Mouse (Mus musculus): ENCODE data around the gene Mgat5.

Mgat5 gene

GRCm38 (mm10) chr1:127344913-127345312 lies 140.1 kb downstream of the Mgat5 start:
- peak; percentile 24 for DNase-seq (ENCODE audit: low read depth)

DNA sequence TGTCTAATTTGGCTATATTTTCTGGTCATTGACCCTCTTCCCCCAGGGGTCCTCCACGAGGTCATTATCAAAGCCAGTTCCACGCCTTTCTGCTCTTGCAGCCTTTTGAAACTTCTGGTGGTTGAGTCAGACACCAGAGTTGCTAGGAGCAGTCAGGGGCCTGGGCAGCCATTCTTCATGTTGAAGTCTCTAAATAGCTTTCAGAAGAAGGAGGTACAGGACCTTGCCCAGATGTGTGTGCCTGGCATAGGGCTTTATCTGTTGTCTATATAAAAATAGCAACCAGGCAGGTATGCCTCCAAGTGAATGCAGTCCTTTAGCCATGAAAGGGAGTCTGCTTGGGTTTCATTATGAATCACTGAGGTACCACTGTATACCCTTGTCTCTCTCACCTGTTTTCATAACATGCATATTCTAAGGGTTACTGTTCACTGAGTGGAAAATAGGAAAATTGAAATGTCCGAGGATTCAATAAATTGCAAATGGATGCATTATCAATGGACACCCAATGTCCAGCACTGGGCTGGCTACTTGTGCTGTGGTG lies 141.9 kb downstream of the Mgat5 start:
- no peak for DNase-seq (ENCODE audit: low read depth)

DNA sequence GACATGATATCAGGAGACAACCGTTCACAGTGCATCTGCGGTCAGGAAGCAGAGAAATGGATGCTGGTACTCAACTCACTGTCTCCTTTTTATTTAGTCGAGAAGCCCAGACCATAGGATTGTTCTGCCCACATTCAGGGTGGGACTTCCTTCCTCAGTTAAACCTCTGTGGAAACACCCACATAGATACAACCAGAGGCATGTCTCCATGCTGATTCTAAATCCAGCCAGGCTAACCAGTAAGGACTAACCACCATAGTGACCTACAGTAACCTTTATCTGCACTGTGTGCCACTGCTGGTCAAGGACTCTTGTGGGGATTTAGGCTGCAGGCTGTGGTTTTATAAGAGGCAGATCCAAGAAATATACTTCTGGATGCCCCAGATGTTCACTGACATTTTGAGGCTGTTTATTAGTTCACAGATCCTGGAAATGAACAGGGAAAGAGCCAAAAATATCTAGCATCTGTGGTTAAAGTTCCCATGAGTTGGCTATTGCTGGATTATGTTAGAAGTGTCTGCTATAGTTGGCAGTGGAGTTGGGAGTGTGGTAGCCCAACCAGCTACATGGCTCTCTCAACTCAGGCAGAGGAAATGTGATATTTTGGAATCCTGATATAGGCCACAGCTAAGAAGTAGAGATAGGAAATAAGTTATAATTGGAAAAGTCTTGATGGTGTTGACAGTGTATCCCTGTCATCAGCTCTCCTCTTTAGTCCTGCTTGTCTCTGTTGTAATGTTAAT lies 143.2 kb downstream of the Mgat5 start:
- DNase-seq (ENCODE audit: low read depth) = no peak

GRCm38 (mm10) chr1:127348642-127349341 lies 144.0 kb downstream of the Mgat5 start:
- peak; percentile 29 for DNase-seq (ENCODE audit: low read depth)

- no peak for DNase-seq (ENCODE audit: low read depth)
These were observed 146.7 kb downstream of the Mgat5 start for GRCm38 (mm10) chr1:127351380-127352057.

- DNase-seq (ENCODE audit: low read depth) = no peak
These were observed 147.4 kb downstream of the Mgat5 start for GRCm38 (mm10) chr1:127352131-127352793.

DNA sequence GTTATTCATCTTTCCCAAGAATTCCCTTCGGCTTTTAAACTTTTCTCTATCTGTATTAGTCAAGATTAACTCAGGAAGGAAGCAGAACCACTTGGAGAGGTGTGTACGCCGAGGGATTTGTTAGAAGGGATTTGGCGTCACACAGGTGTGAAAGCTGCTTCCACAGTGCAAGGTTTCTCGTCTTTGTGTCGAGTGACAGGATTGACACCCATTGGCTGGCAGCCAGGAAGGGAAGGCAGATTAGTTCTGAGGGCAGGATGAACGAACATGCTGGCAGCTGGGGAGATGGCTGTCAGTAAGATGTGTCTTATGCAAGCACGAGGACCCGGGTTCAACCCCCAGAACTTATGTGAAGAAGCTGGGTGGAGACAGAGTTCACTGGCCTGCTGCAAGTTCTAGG lies 148.6 kb downstream of the Mgat5 start:
- no peak for DNase-seq (ENCODE audit: low read depth)

DNA sequence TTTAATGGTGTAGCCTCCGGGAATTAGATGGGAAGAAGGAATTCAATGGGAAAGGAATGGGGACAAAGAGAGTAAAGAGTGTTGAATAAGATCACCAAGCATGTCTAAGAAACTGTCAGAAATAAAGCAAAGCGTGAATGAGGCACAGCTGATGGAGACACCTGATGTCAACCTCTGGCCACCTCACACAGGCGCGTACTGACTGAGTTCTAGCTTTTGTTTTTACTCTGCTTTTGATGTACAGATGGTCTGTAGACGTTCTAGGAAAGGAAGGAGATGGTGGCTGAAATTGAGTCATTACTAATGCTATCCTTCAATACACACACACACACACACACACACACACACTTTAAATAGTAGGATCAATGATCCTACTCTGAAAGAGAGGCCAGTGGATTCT lies 149.3 kb downstream of the Mgat5 start:
- DNase-seq (ENCODE audit: low read depth) = no peak

GRCm38 (mm10) chr1:127355034-127355433 lies 150.2 kb downstream of the Mgat5 start:
- no peak for DNase-seq (ENCODE audit: low read depth)

DNA sequence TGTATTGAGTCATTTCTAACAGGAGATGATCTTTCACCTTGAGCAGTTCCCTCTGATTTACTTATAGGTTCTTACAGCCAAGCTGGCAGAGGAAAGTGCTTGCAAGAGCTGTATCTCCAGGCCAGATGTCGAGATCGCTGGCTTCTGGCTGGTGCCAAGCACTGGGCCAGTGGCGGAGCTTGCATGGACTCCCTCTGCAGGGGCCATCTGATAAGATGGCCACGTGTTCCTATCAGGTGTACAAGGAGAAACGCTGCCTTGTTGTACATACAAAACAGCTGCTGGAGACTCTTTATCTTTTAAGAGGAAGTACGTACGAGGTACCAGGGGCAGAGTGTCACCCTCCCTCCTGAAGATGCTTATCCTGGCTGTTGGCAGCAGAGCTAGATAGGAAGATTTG lies 158.8 kb downstream of the Mgat5 start:
- DNase-seq (ENCODE audit: low read depth) = no peak

DNA sequence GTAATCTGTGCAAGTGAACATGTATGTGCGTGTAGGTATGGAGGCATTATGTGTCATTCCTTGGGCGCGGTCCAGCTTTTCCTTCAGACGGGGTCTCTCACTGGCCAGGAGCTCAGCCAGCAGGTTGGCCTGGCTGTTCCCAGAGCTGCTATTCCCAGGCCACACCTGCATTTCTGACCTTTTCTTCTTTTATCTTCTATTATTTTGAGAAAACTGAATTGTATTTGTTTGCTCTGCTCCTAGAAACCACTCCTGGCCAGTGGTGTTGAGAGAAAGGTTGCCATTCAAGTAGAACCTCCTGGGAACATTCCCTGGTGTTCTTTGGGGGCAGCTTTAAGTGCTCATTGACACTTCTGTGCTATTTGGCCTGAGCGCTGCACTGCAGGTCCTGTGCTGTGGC lies 160.9 kb downstream of the Mgat5 start:
- DNase-seq (ENCODE audit: low read depth) = no peak

GRCm38 (mm10) chr1:127366111-127366510 lies 161.3 kb downstream of the Mgat5 start:
- no peak for DNase-seq (ENCODE audit: low read depth)

DNA sequence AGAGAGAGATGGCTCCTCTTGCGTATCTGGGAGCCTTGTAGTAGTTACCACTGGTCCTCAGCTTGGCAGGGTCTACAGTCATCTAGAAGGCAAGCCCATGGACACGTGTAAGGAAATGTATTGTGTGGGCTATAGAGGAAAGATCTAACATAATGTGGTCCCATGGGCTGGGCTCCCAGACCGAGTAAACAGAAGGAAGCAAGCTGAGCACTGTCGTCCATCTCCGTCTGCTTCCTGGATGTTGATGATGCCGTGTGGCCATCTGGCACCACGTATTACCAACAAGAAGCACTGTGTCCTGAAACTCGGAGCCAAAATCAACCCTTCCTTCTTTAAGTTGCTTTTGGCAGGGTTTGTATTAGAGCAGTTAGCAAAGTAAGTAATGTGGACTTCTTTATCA lies 163.7 kb downstream of the Mgat5 start:
- no peak for DNase-seq (ENCODE audit: low read depth)

DNA sequence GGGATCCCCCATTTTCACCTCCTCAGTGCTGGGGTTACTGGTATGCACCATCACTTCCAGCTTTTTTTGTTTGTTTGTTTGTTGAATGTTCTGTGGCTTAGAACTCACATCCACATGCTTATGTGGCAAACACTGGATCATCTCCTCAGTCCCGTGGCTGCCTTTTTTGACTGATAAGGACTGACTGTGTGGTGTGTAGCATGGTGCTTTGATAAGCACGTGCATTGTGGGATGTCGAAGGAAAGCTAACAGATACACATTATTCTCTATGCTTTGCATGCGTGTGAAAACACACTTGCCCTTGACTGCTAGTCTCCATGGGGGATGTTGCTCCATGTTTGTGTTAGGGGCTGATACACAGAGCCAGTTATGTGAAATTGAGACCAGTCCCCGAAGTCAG lies 164.7 kb downstream of the Mgat5 start:
- no peak for DNase-seq (ENCODE audit: low read depth)

DNA sequence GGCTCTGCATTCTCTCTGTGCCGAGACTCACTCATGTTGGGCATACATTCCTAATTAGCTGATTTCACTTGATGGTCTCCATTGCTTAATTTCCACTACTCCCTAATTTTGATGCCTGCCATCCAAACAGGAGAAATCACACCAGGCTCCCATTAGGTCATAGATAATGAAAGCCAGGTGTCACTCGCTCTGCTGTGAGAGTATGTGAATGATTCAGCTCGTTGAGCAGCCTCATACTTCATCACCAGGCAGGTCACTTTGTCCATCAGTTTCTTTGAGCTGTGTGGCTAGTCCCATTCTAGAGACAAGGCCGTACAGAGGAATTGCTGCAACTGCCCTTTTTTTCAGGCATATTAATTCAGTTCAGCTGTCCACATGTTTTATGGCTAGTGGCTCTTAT lies 167.3 kb downstream of the Mgat5 start:
- DNase-seq (ENCODE audit: low read depth) = no peak

DNA sequence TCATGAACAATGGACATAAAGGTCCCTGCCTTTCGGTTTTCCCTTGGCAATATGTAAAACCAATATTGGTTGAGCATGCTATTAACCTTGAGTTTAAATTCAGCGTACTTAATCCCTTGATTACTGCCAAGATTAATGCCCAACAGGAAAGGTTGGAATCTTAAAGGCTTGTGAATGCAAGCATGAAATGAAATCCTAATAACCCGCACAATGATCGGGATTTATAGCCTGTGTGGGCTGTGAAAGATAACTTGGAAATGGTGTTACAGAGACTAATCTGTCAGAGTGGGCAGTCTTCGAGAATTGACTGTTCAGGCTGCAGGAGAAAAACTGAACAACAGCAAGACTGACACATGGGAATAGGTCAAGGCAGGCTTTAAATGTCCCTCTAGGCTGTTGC lies 168.7 kb downstream of the Mgat5 start:
- DNase-seq (ENCODE audit: low read depth) = no peak

DNA sequence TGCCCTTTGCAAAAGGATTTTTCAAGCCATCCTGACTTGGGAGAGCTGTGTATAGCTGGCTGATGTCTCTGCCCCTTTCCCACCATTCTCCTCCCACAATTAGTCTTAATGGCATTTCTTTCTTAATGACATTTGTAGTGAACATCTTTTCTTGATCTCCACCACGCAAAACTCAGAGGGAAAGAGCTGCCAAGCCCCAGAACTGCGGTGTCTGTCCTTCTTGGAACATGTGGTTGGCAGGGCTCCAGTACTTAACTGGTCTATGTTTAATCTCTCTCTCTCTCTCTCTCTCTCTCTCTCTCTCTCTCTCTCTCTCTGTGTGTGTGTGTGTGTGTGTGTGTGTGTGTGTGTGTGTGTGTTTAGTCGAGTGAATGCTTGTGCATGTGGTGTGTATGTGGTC lies 169.3 kb downstream of the Mgat5 start:
- no peak for DNase-seq (ENCODE audit: low read depth)

DNA sequence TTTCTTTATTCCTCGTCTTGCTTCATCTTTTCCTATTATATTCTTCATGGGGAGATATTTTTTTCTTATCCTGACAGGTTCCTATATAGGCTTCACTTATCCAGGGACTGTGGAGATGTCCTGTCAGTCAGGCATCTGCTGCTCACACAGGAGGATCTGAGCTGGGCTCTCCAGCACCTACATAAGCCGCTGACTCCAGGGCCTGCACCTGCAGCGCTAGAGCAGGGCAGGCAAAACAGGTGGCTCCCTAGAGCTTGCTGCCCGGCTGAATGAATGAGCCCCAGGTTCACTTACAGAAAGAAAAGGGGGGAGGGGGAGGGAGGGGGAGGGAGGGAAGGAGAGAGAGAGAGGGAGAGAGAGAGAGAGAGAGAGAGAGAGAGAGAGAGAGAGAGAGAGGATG lies 175.3 kb downstream of the Mgat5 start:
- DNase-seq (ENCODE audit: low read depth) = no peak

GRCm38 (mm10) chr1:127380749-127381501 lies 176.1 kb downstream of the Mgat5 start:
- no peak for DNase-seq (ENCODE audit: low read depth)

- DNase-seq (ENCODE audit: low read depth) = no peak
These were observed 178.3 kb downstream of the Mgat5 start for GRCm38 (mm10) chr1:127383071-127383470.

GRCm38 (mm10) chr1:127387226-127387625 lies 182.4 kb downstream of the Mgat5 start:
- no peak for DNase-seq (ENCODE audit: low read depth)

GRCm38 (mm10) chr1:127387661-127388060 lies 182.8 kb downstream of the Mgat5 start:
- DNase-seq (ENCODE audit: low read depth) = no peak

All from naive thymus-derived CD4-positive, alpha-beta T cell, adult 2 months (primary cell).